Mouse (Mus musculus) heart, embryonic 14.5 days (tissue): ENCODE measurements at regions not wholly inside any gene's neighbourhood (a gene's known extent, or its start where the extent isn't known, plus 50 kb on each side); places are given as distances from the start of the nearest gene placed in this dataset.
"Not testable (repeated sequence)": the region's sequence is repeated elsewhere in the genome, so short reads cannot be mapped to it uniquely, and the experiment has no call there.

Experiments
- ATAC-seq: fragments of 200-750 bp; cut with Nextera tagmentation; 2 replicates; pipeline ENCODE4 v1.8.0; 2017; ENCODE audit warnings: low read depth, moderate TSS enrichment; ENCODE audit not compliant: insufficient number of reproducible peaks, insufficient read depth, low FRiP score
- H3K27ac ChIP-seq, 2 experiments: fragments of 200-500 bp in 1 of 2; fragments of 300-500 bp in 1 of 2; sonication (generic) in 1 of 2; replicated peaks in 1 of 2; 2 replicates each; pipeline ENCODE4 v1.5.1; 2012 to 2014; ENCODE audit warnings: low read depth in 2 of 2, low read length in 2 of 2, control low read depth in 1 of 2, mild to moderate bottlenecking in 1 of 2, mixed read lengths in 1 of 2; ENCODE audit not compliant: control insufficient read depth in 1 of 2, insufficient read depth in 1 of 2
- H3K27me3 ChIP-seq: fragments of 300-500 bp; sonication (generic); 2 replicates; pipeline ENCODE4 v1.6.1; 2014; ENCODE audit warnings: mild to moderate bottlenecking, low read length, control low read depth; ENCODE audit not compliant: control insufficient read depth, insufficient read depth
- H3K36me3 ChIP-seq: fragments of 300-500 bp; sonication (generic); 2 replicates; pipeline ENCODE4 v1.6.1; 2014; ENCODE audit warnings: mild to moderate bottlenecking, control low read depth, low read length, mixed read lengths; ENCODE audit not compliant: control insufficient read depth, insufficient read depth
- H3K4me1 ChIP-seq, 2 experiments: fragments of 200-500 bp in 1 of 2; fragments of 300-500 bp in 1 of 2; sonication (generic) in 1 of 2; 2 replicates each; pipeline ENCODE4 v1.6.1; 2012 to 2014; ENCODE audit warnings: low read length in 2 of 2, control low read depth in 1 of 2, mixed read lengths in 1 of 2; ENCODE audit not compliant: control insufficient read depth in 2 of 2, insufficient read depth in 2 of 2
- H3K4me2 ChIP-seq: fragments of 300-500 bp; sonication (generic); 2 replicates; pipeline ENCODE4 v1.6.1; 2014; ENCODE audit warnings: mild to moderate bottlenecking, low read length
- H3K4me3 ChIP-seq, 2 experiments: fragments of 200-500 bp in 1 of 2; fragments of 300-500 bp in 1 of 2; sonication (generic) in 1 of 2; 2 replicates each; pipeline ENCODE4 v1.5.1; 2012 to 2014; ENCODE audit warnings: low read length in 2 of 2, mild to moderate bottlenecking in 2 of 2, control low read depth in 1 of 2, low read depth in 1 of 2, moderate library complexity in 1 of 2; ENCODE audit not compliant: control insufficient read depth in 1 of 2, insufficient read depth in 1 of 2
- H3K9ac ChIP-seq: fragments of 300-500 bp; sonication (generic); 2 replicates; pipeline ENCODE4 v1.6.1; 2014; ENCODE audit warnings: mild to moderate bottlenecking, low read length
- H3K9me3 ChIP-seq: fragments of 300-500 bp; sonication (generic); 2 replicates; pipeline ENCODE4 v1.6.1; 2016; ENCODE audit warnings: low read length, control low read depth; ENCODE audit not compliant: control insufficient read depth
- WGBS: fragments of 180-500 bp; shearing (Covaris S2); extraction: QIAGEN DNeasy Blood & Tissue Kit; methylation state at CpG from one replicate; pipeline ENCODE4 v1.1.7; 2014; 5-methylcytosine and 5-hydroxymethylcytosine counted together

GRCm38 (mm10) chr17:13479572-13480063, 125.2 kb downstream of the Tcp10c start:
- peak overlapping the region in 1 of 2 experiments; percentile 20; a peak in 1 of 4 replicates for H3K27ac ChIP-seq
- no peak overlapping the region for H3K4me3 ChIP-seq
- H3K4me2 ChIP-seq, result no peak overlapping the region
- H3K4me1 ChIP-seq, result peaks cover 14 to 28% of the 10 kb centered on the region in 2 experiments
- H3K36me3 ChIP-seq, result no peaks in the 10 kb centered on the region
- no peaks in the 10 kb centered on the region for H3K9me3 ChIP-seq
- no peak overlapping the region for H3K9ac ChIP-seq
- H3K27me3 ChIP-seq, result no peaks in the 10 kb centered on the region
- ATAC-seq, result no peak
- 37% methylated on average over 12 of the region's 12 CpGs for WGBS

- Histone ChIP-seq H3K4me3 (no peak overlapping the region), H3K27me3 (no peaks in the 10 kb centered on the region), H3K4me2 (no peak overlapping the region), H3K4me1 (peaks cover 12 to 24% of the 10 kb centered on the region in 2 experiments), H3K9me3 (no peaks in the 10 kb centered on the region), H3K9ac (no peak overlapping the region), H3K27ac (no peak overlapping the region), H3K36me3 (no peaks in the 10 kb centered on the region)
- WGBS, result 66% methylated on average over 7 of the region's 7 CpGs
- ATAC-seq, result no peak
Observed at GRCm38 (mm10) chr17:13481445-13482085, 127.2 kb downstream of the Tcp10c start.

- Histone ChIP-seq H3K36me3 (no peaks in the 10 kb centered on the region), H3K9me3 (no peaks in the 10 kb centered on the region), H3K27me3 (no peaks in the 10 kb centered on the region), H3K9ac (no peak overlapping the region), H3K4me2 (no peak overlapping the region), H3K4me1 (peaks cover 12 to 24% of the 10 kb centered on the region in 2 experiments), H3K4me3 (no peak overlapping the region), H3K27ac (no peak overlapping the region)
- WGBS, result 82% methylated on average over 3 of the region's 3 CpGs
- ATAC-seq, result no peak
Observed at GRCm38 (mm10) chr17:13482136-13482535, 127.8 kb downstream of the Tcp10c start.

GRCm38 (mm10) chr17:13487291-13488215, 133.2 kb downstream of the Tcp10c start:
- no peaks in the 10 kb centered on the region for H3K36me3 ChIP-seq
- WGBS, result 30% methylated on average over 10 of the region's 10 CpGs
- peak; percentile 93 for ATAC-seq
- no peak overlapping the region for H3K9ac ChIP-seq
- H3K4me2 ChIP-seq, result no peak overlapping the region
- no peak overlapping the region for H3K4me3 ChIP-seq
- H3K27ac ChIP-seq, result peak overlapping the region; percentile 97 to 98
- H3K4me1 ChIP-seq, result peaks cover 25 to 26% of the 10 kb centered on the region in 2 experiments
- no peaks in the 10 kb centered on the region for H3K27me3 ChIP-seq
- H3K9me3 ChIP-seq, result no peaks in the 10 kb centered on the region

- H3K9ac ChIP-seq, result no peak overlapping the region
- peak overlapping the region; percentile 97 to 98 for H3K27ac ChIP-seq
- H3K9me3 ChIP-seq, result no peaks in the 10 kb centered on the region
- no peak overlapping the region for H3K4me3 ChIP-seq
- no peak for ATAC-seq
- no peak overlapping the region for H3K4me2 ChIP-seq
- H3K4me1 ChIP-seq, result peaks cover 28% of the 10 kb centered on the region in 2 experiments
- no peaks in the 10 kb centered on the region for H3K27me3 ChIP-seq
- H3K36me3 ChIP-seq, result no peaks in the 10 kb centered on the region
- WGBS, result 45% methylated on average over 9 of the region's 9 CpGs
Observed at GRCm38 (mm10) chr17:13488608-13489324, 134.4 kb downstream of the Tcp10c start.

GRCm38 (mm10) chr17:13492239-13492638, 137.9 kb downstream of the Tcp10c start:
- ATAC-seq, H3K36me3 ChIP-seq, H3K9ac ChIP-seq, H3K27me3 ChIP-seq, H3K9me3 ChIP-seq, H3K4me3 ChIP-seq, H3K4me2 ChIP-seq, H3K27ac ChIP-seq: not testable (repeated sequence)
- H3K4me1 ChIP-seq, result peaks cover 27% of the 10 kb centered on the region in 2 experiments
- 83% methylated on average over 1 of the region's 1 CpGs for WGBS

GRCm38 (mm10) chr17:13492649-13493277, 138.4 kb downstream of the Tcp10c start:
- 7% methylated on average over 3 of the region's 7 CpGs for WGBS
- not testable (repeated sequence) for ATAC-seq, H3K36me3 ChIP-seq

More at GRCm38 (mm10) chr17:13492649-13493277, 138.4 kb downstream of the Tcp10c start:
- H3K27me3 ChIP-seq, H3K9me3 ChIP-seq, H3K27ac ChIP-seq, H3K4me3 ChIP-seq, H3K9ac ChIP-seq, H3K4me2 ChIP-seq: not testable (repeated sequence)
- peaks cover 22% of the 10 kb centered on the region in 2 experiments for H3K4me1 ChIP-seq
